Mouse (Mus musculus) G1E (cell line): ENCODE measurements around the gene Gucy1a1. TPM values are rescaled to one million over a fixed set of nuclear protein-coding genes. Genes with fewer than 3 reads are reported as not detected.

Experiments
- ATAC-seq: 2 replicates; pipeline ENCODE4 v1.8.0; 2016; ENCODE audit warnings: mild to moderate bottlenecking; ENCODE audit not compliant: insufficient number of reproducible peaks, poor library complexity, low FRiP score, severe bottlenecking; ENCODE audit errors: extremely low read depth
- DNase-seq: peaks from one replicate; pipeline ENCODE4 v3.0.0; 2012; ENCODE audit warnings: low spot score
- H3K27me3 ChIP-seq: 2 replicates; pipeline ENCODE4 v1.6.1; 2012; ENCODE audit warnings: mild to moderate bottlenecking, low read length, inconsistent platforms; ENCODE audit not compliant: insufficient read depth
- H3K36me3 ChIP-seq: replicated peaks from 2 replicates; pipeline ENCODE3; 2012; ENCODE audit warnings: mild to moderate bottlenecking, inconsistent platforms
- H3K4me1 ChIP-seq: 2 replicates; pipeline ENCODE4 v1.6.1; 2012; ENCODE audit warnings: low read depth, low read length, inconsistent platforms, mixed read lengths; ENCODE audit not compliant: insufficient read depth
- H3K4me3 ChIP-seq: 2 replicates; pipeline ENCODE4 v1.5.1; 2012; ENCODE audit warnings: low read depth, mild to moderate bottlenecking, inconsistent platforms, low read length, moderate library complexity, mixed read lengths
- H3K9me3 ChIP-seq: replicated peaks from 2 replicates; pipeline ENCODE4 v1.6.1; 2012; ENCODE audit warnings: inconsistent platforms
- CTCF ChIP-seq: IDR thresholded peaks from 2 replicates; pipeline ENCODE4 v1.5.1; 2012; ENCODE audit warnings: low read depth, low read length, inconsistent platforms, mixed read lengths
- GATA1 ChIP-seq: IDR thresholded peaks from 2 replicates; pipeline ENCODE4 v1.6.1; 2012; ENCODE audit warnings: borderline replicate concordance, low read length, inconsistent platforms, mixed read lengths
- GATA2 ChIP-seq: IDR thresholded peaks from 2 replicates; pipeline ENCODE4 v1.6.1; 2012; ENCODE audit warnings: low read depth, low read length, inconsistent platforms, borderline replicate concordance
- POLR2AphosphoS5 ChIP-seq: IDR thresholded peaks from 2 replicates; pipeline ENCODE4 v1.6.1; 2012; ENCODE audit warnings: low read depth, low read length, inconsistent platforms; ENCODE audit not compliant: insufficient replicate concordance
- TAL1 ChIP-seq: conservative IDR thresholded peaks from 2 replicates; pipeline ENCODE4 v1.6.1; 2012; ENCODE audit warnings: low read depth, low read length, inconsistent platforms, mixed read lengths
- polyA plus RNA-seq: library from polyadenylated mRNA; stranded (reverse); fragments of >175 nt; gene quantifications from 2 replicates; pipeline ENCODE4 v1.2.3, GENCODE M21; 2012
- total RNA-seq, 2 experiments: library from RNA; stranded (forward) in 1 of 2; stranded (reverse) in 1 of 2; fragments of 200-1000 nt in 1 of 2; fragments of >200 nt in 1 of 2; fragmentation: Nextera tagmentation in 1 of 2; gene quantifications; 2 replicates each; pipeline ENCODE4 v1.2.3; 2014 to 2017

Gene Gucy1a1
- total and polyA plus RNA-seq, 3 experiments: 0.16 TPM; not detected in 2

DNA sequence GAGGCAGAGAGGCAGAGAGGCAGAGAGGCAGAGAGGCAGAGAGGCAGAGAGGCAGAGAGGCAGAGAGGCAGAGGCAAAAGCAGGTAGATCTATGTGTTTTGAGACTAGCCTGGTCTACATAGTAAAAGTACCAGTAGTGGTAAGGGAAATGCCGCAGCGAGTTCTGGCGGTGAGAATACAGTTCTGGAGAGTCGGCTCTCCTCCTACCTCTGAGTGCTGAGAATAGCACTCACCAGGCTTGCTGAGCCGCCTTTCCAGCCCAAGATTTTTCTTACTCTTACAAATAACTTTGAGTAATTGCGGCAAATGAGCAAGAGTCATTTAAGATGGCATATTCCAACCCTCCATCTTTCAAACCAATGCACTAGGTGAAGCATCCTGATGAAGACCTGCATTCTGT lies 46.5 kb downstream of the Gucy1a1 start:
- H3K36me3 ChIP-seq: no peaks in the 10 kb centered on the region
- DNase-seq: no peak
- no peaks in the 10 kb centered on the region for H3K4me1 ChIP-seq
- H3K9me3 ChIP-seq: no peaks in the 10 kb centered on the region
- H3K27me3 ChIP-seq: no peaks in the 10 kb centered on the region
- no peak overlapping the region for H3K4me3 ChIP-seq
- ATAC-seq: no peak
- TF ChIP-seq TAL1: no peak
- no peak for TF ChIP-seq GATA2
- no peak for TF ChIP-seq POLR2AphosphoS5
- no peak for TF ChIP-seq GATA1
- TF ChIP-seq CTCF: no peak

DNA sequence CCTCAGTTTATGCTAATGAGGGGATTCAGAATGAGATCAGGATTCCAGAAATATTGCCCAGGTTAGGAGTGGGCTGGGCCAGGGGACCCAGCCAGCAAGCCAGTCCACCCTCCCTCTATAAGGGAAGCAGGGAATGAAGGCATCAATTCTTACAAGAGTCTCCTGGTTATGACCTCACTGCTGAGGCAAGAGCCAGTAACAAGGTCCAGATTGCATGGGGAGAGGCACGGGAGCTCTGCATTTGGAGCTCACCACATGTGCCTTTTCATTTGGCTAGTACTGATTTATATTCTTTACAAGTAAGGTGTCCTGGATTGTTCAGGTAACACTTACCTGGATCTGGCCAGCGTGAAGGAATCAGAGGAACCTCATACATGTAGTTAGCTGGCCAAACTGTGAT lies 48.8 kb downstream of the Gucy1a1 start:
- TF ChIP-seq GATA2 (no peak), GATA1 (no peak), TAL1 (no peak), CTCF (no peak), POLR2AphosphoS5 (no peak)
- ATAC-seq: no peak
- no peaks in the 10 kb centered on the region for H3K4me1 ChIP-seq
- no peak for DNase-seq
- no peaks in the 10 kb centered on the region for H3K9me3 ChIP-seq
- H3K4me3 ChIP-seq: no peak overlapping the region
- no peaks in the 10 kb centered on the region for H3K27me3 ChIP-seq
- H3K36me3 ChIP-seq: no peaks in the 10 kb centered on the region

DNA sequence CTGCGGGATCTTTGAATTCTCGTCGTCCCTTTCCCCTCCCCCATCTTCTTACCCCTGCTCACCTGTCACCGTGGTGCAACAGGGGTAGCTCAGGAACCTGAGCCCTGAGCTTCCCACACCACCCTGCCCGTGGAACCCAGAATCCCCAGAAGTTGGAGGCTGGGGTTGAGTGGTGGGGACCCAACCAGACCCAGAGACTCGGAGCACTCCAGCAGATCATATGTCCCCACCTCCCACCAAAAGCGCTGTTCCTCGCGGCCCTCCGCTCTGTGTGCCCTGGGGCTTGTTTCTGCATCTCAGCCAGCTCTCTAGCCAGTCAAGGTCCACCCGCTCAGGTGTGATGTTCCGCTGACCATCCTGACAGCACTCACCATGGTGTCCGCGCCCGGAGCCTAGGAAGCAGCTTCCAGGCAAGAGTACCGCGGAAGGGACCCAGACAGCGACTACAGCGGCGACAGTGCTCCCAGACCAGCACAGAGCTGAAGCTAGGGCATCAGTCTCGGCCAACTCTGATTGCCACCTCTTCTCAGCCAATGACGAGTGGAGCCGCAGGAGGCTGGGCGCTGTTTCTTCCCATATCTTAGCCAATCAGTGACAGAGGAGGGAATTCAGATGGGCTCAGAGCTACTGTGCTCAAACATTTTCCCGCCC lies 71.3 kb downstream of the Gucy1a1 start, which contains the start of gene Gucy1b1:
Gene Gucy1b1, minus strand, starts transcription at position 489 of the 651 bp plus-strand sequence.
- ATAC-seq: no peak
- TF ChIP-seq CTCF: no peak
- TF ChIP-seq POLR2AphosphoS5: no peak
- no peak for TF ChIP-seq GATA2
- TF ChIP-seq TAL1: no peak
- TF ChIP-seq GATA1: no peak
- H3K27me3 ChIP-seq: peaks cover 7% of the 10 kb centered on the region; the same call in 1 of the 2 replicates
- H3K4me3 ChIP-seq: no peak within 1 kb of the TSS
- peaks cover 12% of the 10 kb centered on the region for H3K9me3 ChIP-seq
- no peaks in the 10 kb centered on the region for H3K4me1 ChIP-seq
- no peak for DNase-seq
- no peaks in the 10 kb centered on the region for H3K36me3 ChIP-seq

DNA sequence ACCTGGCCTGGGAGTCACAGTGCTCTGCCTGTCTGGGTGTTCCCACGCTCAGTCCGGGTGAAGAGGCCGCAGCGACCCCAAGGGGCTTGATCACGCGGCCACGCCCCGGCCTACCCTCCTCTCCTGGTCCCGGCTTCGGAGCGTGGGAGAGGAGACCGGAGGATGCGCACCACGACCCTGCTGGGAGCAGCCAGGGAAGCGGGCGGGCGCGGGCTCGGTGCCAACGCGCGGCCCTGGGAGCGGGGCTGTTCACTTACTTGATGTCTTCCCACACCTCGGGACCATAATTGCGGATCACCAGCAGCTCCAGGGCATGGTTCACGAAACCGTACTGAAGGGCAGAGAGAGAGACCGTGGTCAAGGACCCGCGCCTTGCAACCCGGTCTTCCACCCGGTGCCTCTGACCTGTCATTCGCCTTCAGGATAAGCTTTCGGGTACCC lies 71.8 kb downstream of the Gucy1a1 start:
- no peaks in the 10 kb centered on the region for H3K36me3 ChIP-seq
- H3K4me1 ChIP-seq: no peaks in the 10 kb centered on the region
- no peak for DNase-seq
- peaks cover 12% of the 10 kb centered on the region for H3K9me3 ChIP-seq
- no peak for ATAC-seq
- TF ChIP-seq POLR2AphosphoS5: no peak
- H3K4me3 ChIP-seq: no peak overlapping the region
- peaks cover 7% of the 10 kb centered on the region; the same call in 1 of the 2 replicates for H3K27me3 ChIP-seq

DNA sequence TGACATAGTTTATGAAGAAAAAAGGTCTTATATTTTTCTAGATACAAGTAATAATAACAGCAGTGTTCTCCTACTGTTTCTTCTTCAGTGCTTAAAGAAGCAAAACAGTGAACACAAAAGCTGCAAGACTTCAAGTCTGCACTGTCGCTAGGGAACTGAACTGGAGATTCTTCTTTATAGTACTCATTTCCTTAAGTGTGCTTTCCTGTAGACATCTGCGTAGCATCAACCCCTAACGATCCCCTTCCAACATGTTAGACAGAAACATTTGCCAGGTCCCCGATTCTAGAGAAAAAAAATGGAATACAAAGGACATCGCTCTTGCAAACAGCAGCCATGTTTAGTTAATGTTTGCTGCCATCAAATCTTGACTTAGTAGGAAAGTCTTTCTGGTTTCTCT lies 77.8 kb downstream of the Gucy1a1 start:
- no peaks in the 10 kb centered on the region for H3K27me3 ChIP-seq
- no peak overlapping the region for H3K4me3 ChIP-seq
- no peak for TF ChIP-seq CTCF
- no peak for TF ChIP-seq POLR2AphosphoS5
- TF ChIP-seq TAL1: no peak
- no peak for TF ChIP-seq GATA2
- no peak for TF ChIP-seq GATA1
- H3K36me3 ChIP-seq: no peaks in the 10 kb centered on the region
- H3K9me3 ChIP-seq: no peaks in the 10 kb centered on the region
- ATAC-seq (no peak), DNase-seq (no peak)
- H3K4me1 ChIP-seq: no peaks in the 10 kb centered on the region

DNA sequence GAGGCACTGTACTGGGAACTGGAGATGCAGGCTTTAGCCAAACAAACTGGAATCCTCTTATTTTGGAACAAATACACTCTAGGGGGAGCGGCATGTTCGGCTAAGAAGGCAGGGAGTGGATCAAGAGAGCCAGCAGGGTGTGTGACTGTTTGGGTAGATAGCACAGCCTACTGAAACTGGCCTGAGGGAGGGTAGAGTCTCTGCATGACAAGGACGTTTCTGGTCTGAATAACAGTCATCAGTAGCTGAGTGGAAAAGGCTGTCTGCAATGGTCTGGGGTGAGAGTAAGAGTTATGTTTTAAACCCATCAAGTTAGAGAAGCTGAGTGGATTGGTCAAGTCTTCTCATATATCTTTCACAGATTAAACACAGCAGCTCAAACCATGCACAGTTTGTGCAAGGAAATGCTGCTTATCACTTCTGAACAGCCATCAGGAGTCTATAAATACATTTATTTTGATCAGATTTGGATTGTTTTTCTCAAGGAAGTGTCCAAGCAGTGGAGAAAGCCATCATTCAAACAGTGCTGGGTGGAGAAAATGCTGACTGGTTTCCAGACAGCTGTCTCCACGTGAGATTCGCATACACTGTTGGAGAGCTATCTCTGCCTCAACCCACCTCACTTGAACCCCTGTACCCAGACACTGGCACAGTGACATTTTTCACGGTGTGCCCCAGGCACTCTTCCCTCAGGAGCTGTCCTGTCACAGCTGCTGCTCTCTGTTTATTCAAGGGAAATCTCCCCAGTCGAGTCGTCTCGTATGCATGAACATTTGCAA lies 84.0 kb downstream of the Gucy1a1 start:
- Histone ChIP-seq H3K4me3 (no peak overlapping the region), H3K4me1 (no peaks in the 10 kb centered on the region)
- TF ChIP-seq TAL1 (no peak), POLR2AphosphoS5 (no peak), GATA2 (no peak), GATA1 (no peak), CTCF (no peak)

More for the DNA sequence above, 84.0 kb downstream of the Gucy1a1 start:
- H3K36me3 ChIP-seq: no peaks in the 10 kb centered on the region
- no peaks in the 10 kb centered on the region for H3K27me3 ChIP-seq
- H3K9me3 ChIP-seq: no peaks in the 10 kb centered on the region
- DNase-seq (no peak), ATAC-seq (no peak)
